Mouse (Mus musculus) kidney, adult 2 months (tissue): Measurements from ENCODE around the gene Ilk. TPM values are rescaled to one million over a fixed set of nuclear protein-coding genes. Genes with fewer than 3 reads are reported as not detected.
A peak's percentile ranks its signal among the peaks of the same experiment; 100 is the strongest.
"Not testable (repeated sequence)": the region's sequence is repeated elsewhere in the genome, so short reads cannot be mapped to it uniquely, and the experiment has no call there.

Source experiments
- DNase-seq: peaks from one replicate; pipeline ENCODE4 v3.0.0; 2021
- H3K27ac ChIP-seq: fragments of 200-500 bp; 2 replicates; pipeline ENCODE4 v1.5.1; 2012; ENCODE audit warnings: low read depth, low read length, control low read depth, inconsistent platforms; ENCODE audit not compliant: insufficient read depth
- H3K27me3 ChIP-seq: fragments of 200-500 bp; replicated peaks from 2 replicates; pipeline ENCODE4 v1.6.1; 2012; ENCODE audit warnings: mild to moderate bottlenecking, moderate library complexity, low read length, inconsistent platforms; ENCODE audit not compliant: control insufficient read depth, insufficient read depth
- H3K36me3 ChIP-seq: fragments of 200-500 bp; 2 replicates; pipeline ENCODE4 v1.6.1; 2012; ENCODE audit warnings: mild to moderate bottlenecking, moderate library complexity, low read length, inconsistent platforms; ENCODE audit not compliant: control insufficient read depth, insufficient read depth
- H3K4me1 ChIP-seq: fragments of 200-500 bp; 2 replicates; pipeline ENCODE4 v1.6.1; 2011; ENCODE audit warnings: low read length; ENCODE audit not compliant: control insufficient read depth, insufficient read depth
- H3K4me3 ChIP-seq: fragments of 200-500 bp; 2 replicates; pipeline ENCODE4 v1.5.1; 2011; ENCODE audit warnings: mild to moderate bottlenecking, low read depth, low read length, control low read depth; ENCODE audit not compliant: insufficient read depth
- CTCF ChIP-seq: fragments of 200-500 bp; conservative IDR thresholded peaks from 2 replicates; pipeline ENCODE4 v1.5.1; 2011; ENCODE audit warnings: low read depth, mild to moderate bottlenecking, control low read depth, low read length, moderate library complexity, mixed read lengths; ENCODE audit not compliant: insufficient read depth, insufficient read length
- POLR2A ChIP-seq: fragments of 200-500 bp; IDR thresholded peaks from one replicate; pipeline ENCODE4 v1.6.1; 2011; ENCODE audit warnings: low read depth, low read length, control low read depth
- WGBS: fragments of 180-500 bp; shearing (Covaris S2); methylation state at CpG from one replicate; pipeline ENCODE4 v1.1.7; 2018; 5-methylcytosine and 5-hydroxymethylcytosine counted together
- polyA plus RNA-seq: library from polyadenylated mRNA; depleted of rRNA; stranded (reverse); fragments of >200 nt; gene quantifications from 2 replicates; pipeline ENCODE4 v1.2.3, GENCODE M21; 2012

Gene Ilk
- polyA plus RNA-seq, 1 experiment: 137 TPM

- H3K36me3 ChIP-seq: no peaks in the 10 kb centered on the region
- no peak overlapping the region for H3K27ac ChIP-seq
- 74% methylated on average over 4 of the region's 4 CpGs for WGBS
- DNase-seq: peak; percentile 75
- no peak for TF ChIP-seq POLR2A
- peak; percentile 77 for TF ChIP-seq CTCF
- no peaks in the 10 kb centered on the region for H3K27me3 ChIP-seq
- H3K4me1 ChIP-seq: no peaks in the 10 kb centered on the region
- H3K4me3 ChIP-seq: no peak overlapping the region
These were observed 10.0 kb upstream of the Ilk start for GRCm38 (mm10) chr7:105726144-105726979.

GRCm38 (mm10) chr7:105726980-105727325 lies 9.4 kb upstream of the Ilk start:
- H3K27ac ChIP-seq: no peak overlapping the region
- no peak for DNase-seq
- no peak overlapping the region for H3K4me3 ChIP-seq
- no peaks in the 10 kb centered on the region for H3K4me1 ChIP-seq
- 95% methylated on average over 4 of the region's 4 CpGs for WGBS
- H3K36me3 ChIP-seq: no peaks in the 10 kb centered on the region
- no peaks in the 10 kb centered on the region for H3K27me3 ChIP-seq
- no peak for TF ChIP-seq CTCF
- no peak for TF ChIP-seq POLR2A

- Histone ChIP-seq H3K27me3 (no peaks in the 10 kb centered on the region), H3K27ac (no peak overlapping the region), H3K4me3 (no peak overlapping the region), H3K4me1 (no peaks in the 10 kb centered on the region), H3K36me3 (peaks cover 1% of the 10 kb centered on the region; the same call in 1 of the 2 replicates)
- DNase-seq: peak; percentile 30
- 61% methylated on average over 6 of the region's 6 CpGs for WGBS
- TF ChIP-seq CTCF (no peak), POLR2A (no peak)
These were observed 7.5 kb upstream of the Ilk start for GRCm38 (mm10) chr7:105728701-105729428.

GRCm38 (mm10) chr7:105733836-105734235 lies 2.6 kb upstream of the Ilk start:
- no peak for TF ChIP-seq POLR2A
- no peak for TF ChIP-seq CTCF
- Histone ChIP-seq H3K27me3 (no peaks in the 10 kb centered on the region), H3K4me1 (peaks cover 7% of the 10 kb centered on the region; the same call in 1 of the 2 replicates), H3K27ac (no peak overlapping the region), H3K36me3 (peaks cover 1% of the 10 kb centered on the region; the same call in 1 of the 2 replicates), H3K4me3 (no peak overlapping the region)
- DNase-seq: no peak
- WGBS: 94% methylated on average over 11 of the region's 11 CpGs

GRCm38 (mm10) chr7:105734826-105735225 lies 1.6 kb upstream of the Ilk start:
- TF ChIP-seq POLR2A: no peak
- no peak for TF ChIP-seq CTCF
- H3K27ac ChIP-seq: no peak overlapping the region
- H3K27me3 ChIP-seq: no peaks in the 10 kb centered on the region
- 85% methylated on average over 8 of the region's 8 CpGs for WGBS
- H3K4me1 ChIP-seq: peaks cover 7% of the 10 kb centered on the region; the same call in 1 of the 2 replicates
- H3K36me3 ChIP-seq: peaks cover 1% of the 10 kb centered on the region; the same call in 1 of the 2 replicates
- DNase-seq: no peak
- no peak overlapping the region for H3K4me3 ChIP-seq

- not testable (repeated sequence) for H3K27ac ChIP-seq, H3K4me1 ChIP-seq, H3K36me3 ChIP-seq, H3K27me3 ChIP-seq, DNase-seq, H3K4me3 ChIP-seq
- 42% methylated on average over 4 of the region's 4 CpGs for WGBS
These were observed 928 bp upstream of the Ilk start for GRCm38 (mm10) chr7:105735464-105735863.

GRCm38 (mm10) chr7:105736911-105737521 lies 624 bp downstream of the Ilk start, which contains the start of gene Rrp8:
TSS of gene Rrp8 (minus strand) at chr7:105737385.
- TF ChIP-seq CTCF: no peak
- TF ChIP-seq POLR2A: no peak
- peaks cover 7% of the 10 kb centered on the region; the same call in 1 of the 2 replicates for H3K4me1 ChIP-seq
- H3K4me3 ChIP-seq: peak within 1 kb of the TSS; percentile 81
- H3K27me3 ChIP-seq: no peaks in the 10 kb centered on the region
- under 1% methylated on average over 30 of the region's 30 CpGs for WGBS
- peak within 1 kb of the TSS; percentile 90 for H3K27ac ChIP-seq
- peaks cover 1% of the 10 kb centered on the region; the same call in 1 of the 2 replicates for H3K36me3 ChIP-seq
- peak; percentile 53 for DNase-seq
